Mouse (Mus musculus) heart, embryonic 13.5 days (tissue): ENCODE results near the gene Rin1. TPM values are rescaled to one million over a fixed set of nuclear protein-coding genes. Genes with fewer than 3 reads are reported as not detected.

ENCODE experiments used
- ATAC-seq: fragments of 200-750 bp; cut with Nextera tagmentation; 2 replicates; pipeline ENCODE4 v1.8.0; 2017; ENCODE audit warnings: moderate TSS enrichment; ENCODE audit not compliant: insufficient number of reproducible peaks, low FRiP score, low TSS enrichment; ENCODE audit errors: extremely low read depth
- H3K27ac ChIP-seq: fragments of 300-500 bp; sonication (generic); replicated peaks from 2 replicates; pipeline ENCODE4 v1.5.1; 2015; ENCODE audit warnings: moderate library complexity, mild to moderate bottlenecking, inconsistent platforms
- H3K27me3 ChIP-seq: fragments of 300-500 bp; sonication (generic); replicated peaks from 2 replicates; pipeline ENCODE4 v1.6.1; 2015; ENCODE audit warnings: mild to moderate bottlenecking, inconsistent platforms
- H3K36me3 ChIP-seq: fragments of 300-500 bp; sonication (generic); 2 replicates; pipeline ENCODE4 v1.6.1; 2015; ENCODE audit warnings: mild to moderate bottlenecking, inconsistent platforms
- H3K4me1 ChIP-seq: fragments of 300-500 bp; sonication (generic); 2 replicates; pipeline ENCODE4 v1.6.1; 2015; ENCODE audit warnings: inconsistent platforms
- H3K4me2 ChIP-seq: fragments of 300-500 bp; sonication (generic); 2 replicates; pipeline ENCODE4 v1.6.1; 2015; ENCODE audit warnings: inconsistent platforms, mild to moderate bottlenecking, moderate library complexity
- H3K4me3 ChIP-seq: fragments of 300-500 bp; sonication (generic); 2 replicates; pipeline ENCODE4 v1.5.1; 2015; ENCODE audit warnings: moderate library complexity, mild to moderate bottlenecking, inconsistent platforms
- H3K9ac ChIP-seq: fragments of 300-500 bp; sonication (generic); 2 replicates; pipeline ENCODE4 v1.6.1; 2015; ENCODE audit warnings: inconsistent platforms, mild to moderate bottlenecking, moderate library complexity
- H3K9me3 ChIP-seq: fragments of 300-500 bp; sonication (generic); 2 replicates; pipeline ENCODE4 v1.6.1; 2016; ENCODE audit warnings: inconsistent platforms
- WGBS: fragments of 180-500 bp; shearing (Covaris S2); methylation state at CpG from one replicate; pipeline ENCODE4 v1.1.7; 2015; ENCODE audit warnings: mixed read lengths; 5-methylcytosine and 5-hydroxymethylcytosine counted together
- polyA plus RNA-seq: library from polyadenylated mRNA; unstranded; fragments of >200 nt; fragmentation: Nextera tagmentation; extraction: Ambion mirVana; gene quantifications from 2 replicates; pipeline ENCODE4 v1.2.1, GENCODE M21; 2015

The Rin1 gene
- polyA plus RNA-seq, 1 experiment from 2014 or later: 3.5 TPM

GRCm38 (mm10) chr19:5071545-5072369 is 21.5 kb downstream of the Rin1 start:
- H3K4me3 ChIP-seq: peak overlapping the region; percentile 59
- H3K27ac ChIP-seq: peak overlapping the region; percentile 76
- H3K27me3 ChIP-seq: peaks cover 54% of the 10 kb centered on the region
- ATAC-seq: peak; percentile 67
- H3K9me3 ChIP-seq: no peaks in the 10 kb centered on the region
- H3K4me1 ChIP-seq: peaks cover 63% of the 10 kb centered on the region
- H3K4me2 ChIP-seq: peak overlapping the region; percentile 84
- no peaks in the 10 kb centered on the region for H3K36me3 ChIP-seq
- WGBS: 2% methylated on average over 40 of the region's 40 CpGs
- H3K9ac ChIP-seq: peak overlapping the region; percentile 80

DNA sequence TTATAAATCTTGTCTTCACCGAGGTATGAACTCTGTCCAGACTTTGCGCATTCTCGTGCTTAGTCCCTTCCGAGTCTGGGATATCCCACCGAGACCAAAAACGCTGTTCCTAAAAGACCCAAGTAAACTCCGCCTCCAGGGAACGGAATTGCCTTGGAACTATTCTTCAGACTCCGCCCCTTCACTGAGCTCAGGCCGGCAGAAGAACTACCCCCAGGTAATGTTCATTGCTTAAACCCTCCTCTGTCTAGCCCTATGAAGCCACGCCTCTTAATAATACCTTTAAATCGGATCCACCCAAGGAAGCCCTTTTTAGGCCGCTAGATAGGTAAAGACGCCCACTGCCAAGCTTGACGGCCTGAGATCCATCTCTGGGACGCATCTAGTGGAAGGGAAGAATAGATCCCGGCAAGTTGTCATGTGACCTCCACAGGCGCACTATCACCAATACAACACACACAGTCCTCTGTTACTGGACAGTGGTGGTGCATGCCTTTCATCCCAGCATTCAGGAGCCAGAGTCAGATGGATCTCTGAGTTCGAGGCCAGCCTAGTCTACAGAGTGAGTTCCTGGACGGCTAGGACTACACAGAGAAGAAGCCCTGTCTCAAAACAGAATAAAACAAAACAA is 22.2 kb downstream of the Rin1 start:
- H3K9me3 ChIP-seq: no peaks in the 10 kb centered on the region
- H3K27ac ChIP-seq: peak overlapping the region; percentile 76
- H3K4me1 ChIP-seq: peaks cover 56% of the 10 kb centered on the region
- H3K27me3 ChIP-seq: peaks cover 54% of the 10 kb centered on the region
- 2% methylated on average over 20 of the region's 20 CpGs for WGBS
- peak overlapping the region; percentile 80 for H3K9ac ChIP-seq
- ATAC-seq: no peak
- peak overlapping the region; percentile 59 for H3K4me3 ChIP-seq
- no peaks in the 10 kb centered on the region for H3K36me3 ChIP-seq
- peak overlapping the region; percentile 84 for H3K4me2 ChIP-seq

DNA sequence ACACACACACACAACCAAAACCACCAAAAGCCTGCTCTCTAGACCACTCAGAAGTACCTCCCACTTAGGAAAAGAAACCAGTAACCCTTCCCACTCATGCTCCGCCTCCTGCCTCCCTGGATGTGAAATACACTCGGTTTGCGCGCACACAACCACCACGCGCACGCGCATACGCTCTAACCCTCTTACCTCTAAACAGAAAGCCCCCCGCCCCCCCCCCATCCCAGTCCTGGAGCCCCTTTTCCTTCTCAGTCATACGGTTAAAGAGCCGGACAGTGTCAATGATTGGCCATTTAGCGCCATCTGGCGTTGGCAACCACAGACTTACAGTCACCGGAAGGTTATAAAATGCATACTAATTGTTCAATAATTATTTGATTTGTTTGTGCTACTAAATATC is 22.7 kb downstream of the Rin1 start:
- Histone ChIP-seq H3K4me3 (peak overlapping the region; percentile 59), H3K4me1 (peaks cover 50% of the 10 kb centered on the region), H3K27ac (peak overlapping the region; percentile 76; the same call in 1 of the 2 replicates), H3K9ac (no peak overlapping the region), H3K36me3 (no peaks in the 10 kb centered on the region), H3K27me3 (peaks cover 55% of the 10 kb centered on the region), H3K9me3 (no peaks in the 10 kb centered on the region), H3K4me2 (peak overlapping the region; percentile 84)
- no peak for ATAC-seq
- WGBS: 1% methylated on average over 15 of the region's 15 CpGs

- no peak overlapping the region for H3K27ac ChIP-seq
- no peaks in the 10 kb centered on the region for H3K36me3 ChIP-seq
- no peak for ATAC-seq
- H3K4me3 ChIP-seq: no peak overlapping the region
- no peak overlapping the region; the same call in 1 of the 2 replicates for H3K9ac ChIP-seq
- H3K9me3 ChIP-seq: no peaks in the 10 kb centered on the region
- peaks cover 46% of the 10 kb centered on the region for H3K4me1 ChIP-seq
- 30% methylated on average over 5 of the region's 5 CpGs for WGBS
- peaks cover 54% of the 10 kb centered on the region for H3K27me3 ChIP-seq
- no peak overlapping the region for H3K4me2 ChIP-seq
These were observed 23.2 kb downstream of the Rin1 start for GRCm38 (mm10) chr19:5073518-5073917.

- H3K9ac ChIP-seq: no peak overlapping the region
- 85% methylated on average over 1 of the region's 1 CpGs for WGBS
- peaks cover 65% of the 10 kb centered on the region for H3K27me3 ChIP-seq
- H3K4me2 ChIP-seq: no peak overlapping the region
- no peaks in the 10 kb centered on the region for H3K36me3 ChIP-seq
- no peak for ATAC-seq
- no peaks in the 10 kb centered on the region for H3K4me1 ChIP-seq
- no peaks in the 10 kb centered on the region for H3K9me3 ChIP-seq
- no peak overlapping the region for H3K4me3 ChIP-seq
- no peak overlapping the region for H3K27ac ChIP-seq
These were observed 29.0 kb downstream of the Rin1 start for GRCm38 (mm10) chr19:5079279-5079678.

GRCm38 (mm10) chr19:5082005-5082404 is 31.7 kb downstream of the Rin1 start:
- no peak for ATAC-seq
- H3K4me1 ChIP-seq: peaks cover 12% of the 10 kb centered on the region; the same call in 1 of the 2 replicates
- no peak overlapping the region for H3K4me3 ChIP-seq
- H3K27ac ChIP-seq: no peak overlapping the region
- 54% methylated on average over 18 of the region's 18 CpGs for WGBS
- no peaks in the 10 kb centered on the region for H3K36me3 ChIP-seq
- H3K27me3 ChIP-seq: peaks cover 78% of the 10 kb centered on the region
- H3K9me3 ChIP-seq: no peaks in the 10 kb centered on the region
- no peak overlapping the region for H3K4me2 ChIP-seq
- H3K9ac ChIP-seq: no peak overlapping the region

GRCm38 (mm10) chr19:5082596-5082995 is 32.3 kb downstream of the Rin1 start:
- no peak overlapping the region for H3K4me3 ChIP-seq
- H3K27ac ChIP-seq: no peak overlapping the region
- no peak for ATAC-seq
- no peaks in the 10 kb centered on the region for H3K9me3 ChIP-seq
- H3K36me3 ChIP-seq: no peaks in the 10 kb centered on the region
- WGBS: 55% methylated on average over 24 of the region's 24 CpGs
- no peak overlapping the region for H3K4me2 ChIP-seq
- H3K4me1 ChIP-seq: peaks cover 17% of the 10 kb centered on the region
- H3K9ac ChIP-seq: no peak overlapping the region
- peaks cover 78% of the 10 kb centered on the region for H3K27me3 ChIP-seq

GRCm38 (mm10) chr19:5083961-5084833 is 33.9 kb downstream of the Rin1 start:
- Histone ChIP-seq H3K27ac (no peak overlapping the region), H3K4me1 (peaks cover 23% of the 10 kb centered on the region), H3K27me3 (peaks cover 75% of the 10 kb centered on the region), H3K4me3 (peak overlapping the region; percentile 62), H3K36me3 (no peaks in the 10 kb centered on the region; the same call in 1 of the 2 replicates), H3K9me3 (no peaks in the 10 kb centered on the region), H3K9ac (no peak overlapping the region), H3K4me2 (peak overlapping the region; percentile 89; the same call in 1 of the 2 replicates)
- WGBS: 53% methylated on average over 3 of the region's 3 CpGs
- ATAC-seq: no peak

DNA sequence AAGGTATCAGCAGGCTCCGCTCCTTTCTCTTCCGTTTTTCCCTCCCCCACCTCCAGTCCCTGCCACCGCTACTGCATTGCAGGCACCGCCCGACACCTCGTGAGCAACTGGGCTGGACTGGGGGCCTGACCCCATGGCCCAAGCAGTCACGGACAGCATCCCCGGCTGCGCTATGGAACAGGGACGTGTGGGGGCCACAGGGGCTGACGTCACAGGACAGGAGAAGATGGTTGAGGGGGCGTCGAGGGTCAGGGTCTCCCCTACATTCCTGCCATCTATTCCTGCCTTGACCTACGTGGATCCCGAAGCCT is 34.5 kb downstream of the Rin1 start:
- Histone ChIP-seq H3K4me1 (peaks cover 27% of the 10 kb centered on the region), H3K9ac (peak overlapping the region; percentile 78), H3K9me3 (no peaks in the 10 kb centered on the region), H3K4me3 (peak overlapping the region; percentile 62), H3K36me3 (peaks cover 4% of the 10 kb centered on the region), H3K27ac (no peak overlapping the region; the same call in 1 of the 2 replicates), H3K4me2 (peak overlapping the region; percentile 89), H3K27me3 (peaks cover 71% of the 10 kb centered on the region)
- 2% methylated on average over 15 of the region's 15 CpGs for WGBS
- no peak for ATAC-seq

DNA sequence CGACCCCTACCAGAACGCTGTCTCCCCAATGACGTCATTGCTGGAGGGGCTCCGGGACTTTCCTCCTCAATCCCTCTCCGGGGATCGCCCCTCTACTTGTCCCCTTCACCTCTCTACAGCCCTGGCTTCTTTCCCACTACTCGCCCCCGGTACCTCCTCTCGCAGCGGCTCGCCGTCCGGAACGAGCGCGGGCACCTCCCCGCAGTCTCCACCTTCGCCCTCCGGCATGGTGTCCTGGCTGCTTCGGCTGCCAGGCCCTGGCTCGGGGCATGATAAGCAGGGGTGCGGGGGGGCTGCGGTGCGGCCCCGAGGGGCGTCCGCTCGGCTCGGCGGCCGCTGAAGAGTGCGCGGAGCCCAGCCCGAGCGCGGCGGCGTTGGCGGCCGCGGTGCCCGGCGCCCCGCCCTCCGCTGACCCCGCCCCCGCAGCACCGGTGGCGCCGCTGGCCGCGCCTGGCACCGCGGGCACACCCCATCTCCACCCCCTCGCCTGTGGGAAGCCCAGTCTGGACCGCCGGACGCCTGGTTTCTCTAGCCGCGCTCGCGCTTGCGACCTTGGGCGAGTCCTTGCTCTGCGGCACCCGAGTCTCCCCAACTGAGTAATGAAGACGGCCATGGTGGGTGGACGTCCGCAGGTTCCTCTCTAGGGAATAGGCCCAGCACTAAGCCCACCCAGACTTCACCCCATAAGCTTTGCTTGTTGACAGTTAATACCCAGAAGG is 35.0 kb downstream of the Rin1 start, which contains the start of gene Tmem151a:
TSS of gene Tmem151a (minus strand) at position 387 of the 719 bp plus-strand sequence.
- Histone ChIP-seq H3K27ac (no peak within 1 kb of the TSS; the same call in 1 of the 2 replicates), H3K27me3 (peaks cover 66% of the 10 kb centered on the region), H3K36me3 (peaks cover 9% of the 10 kb centered on the region), H3K9ac (peak within 1 kb of the TSS; percentile 78), H3K9me3 (no peaks in the 10 kb centered on the region), H3K4me3 (peak within 1 kb of the TSS; percentile 62), H3K4me2 (peak within 1 kb of the TSS; percentile 89), H3K4me1 (peaks cover 27% of the 10 kb centered on the region)
- under 1% methylated on average over 50 of the region's 69 CpGs for WGBS
- no peak for ATAC-seq
